Mouse (Mus musculus): Measurements from ENCODE around the gene Epas1.
A peak's percentile ranks its signal among the peaks of the same experiment; 100 is the strongest.

The Epas1 gene

DNA sequence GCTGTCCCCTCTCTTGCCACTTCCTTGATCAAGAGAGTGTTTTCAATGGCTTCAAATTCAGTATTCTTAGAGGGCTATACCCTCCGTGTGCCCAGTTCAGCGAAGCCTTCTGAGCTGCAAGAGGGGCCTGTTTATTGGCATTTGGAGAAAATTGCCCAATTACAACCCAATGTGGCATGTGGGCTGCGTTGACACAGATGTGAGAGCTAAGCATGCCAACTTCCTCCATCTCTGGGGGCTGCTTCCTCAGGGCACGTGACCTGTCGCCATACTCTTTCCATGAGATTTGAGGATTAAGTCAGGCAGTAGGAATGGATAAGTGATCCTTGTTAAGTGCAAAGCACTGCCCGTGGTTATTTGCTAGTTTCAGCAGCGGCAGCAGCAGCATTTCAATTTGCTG, 34.3 kb downstream of the Epas1 start:
- DNase-seq (ENCODE audit: low read depth), result no peak

DNA sequence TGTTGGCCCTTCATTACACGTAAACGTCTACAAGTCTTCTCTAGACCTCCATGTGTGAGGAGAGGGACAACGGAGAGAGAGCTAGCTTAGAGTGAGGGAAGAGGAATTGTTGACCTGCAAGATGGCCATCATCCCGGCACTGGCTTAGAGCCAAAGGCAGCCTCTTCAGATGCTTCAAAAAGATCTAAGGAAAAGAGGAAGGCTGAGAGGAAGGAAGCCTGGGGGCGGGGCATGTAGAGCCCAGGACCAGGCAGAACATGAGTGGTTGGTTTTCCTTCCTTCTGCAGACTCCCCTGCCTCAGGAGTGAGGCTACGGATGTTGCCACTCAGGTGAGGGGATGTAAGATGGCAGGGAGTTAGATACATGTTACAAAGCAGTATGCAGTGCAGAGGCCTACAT, 34.8 kb downstream of the Epas1 start:
- DNase-seq (ENCODE audit: low read depth), result no peak

DNA sequence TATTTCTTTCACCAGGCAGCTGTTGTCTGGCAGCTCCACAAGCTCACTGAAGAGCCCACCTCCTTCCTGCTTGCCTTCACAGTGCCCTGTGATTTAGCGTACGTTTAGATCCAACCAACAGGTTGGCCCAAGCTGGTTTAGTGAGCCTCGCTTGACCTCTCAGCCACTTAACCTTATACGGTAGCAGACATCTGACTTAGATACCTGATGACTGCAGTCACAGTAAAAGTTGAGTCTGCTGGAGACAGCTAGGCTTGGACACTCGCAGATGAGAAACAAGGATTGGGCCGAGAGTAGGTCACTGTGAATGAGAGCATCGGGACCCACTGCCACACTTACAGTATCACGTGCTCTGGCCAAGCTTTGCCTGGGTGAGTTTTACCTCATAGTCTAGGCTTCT, 38.4 kb downstream of the Epas1 start:
- DNase-seq (ENCODE audit: low read depth), result no peak

DNA sequence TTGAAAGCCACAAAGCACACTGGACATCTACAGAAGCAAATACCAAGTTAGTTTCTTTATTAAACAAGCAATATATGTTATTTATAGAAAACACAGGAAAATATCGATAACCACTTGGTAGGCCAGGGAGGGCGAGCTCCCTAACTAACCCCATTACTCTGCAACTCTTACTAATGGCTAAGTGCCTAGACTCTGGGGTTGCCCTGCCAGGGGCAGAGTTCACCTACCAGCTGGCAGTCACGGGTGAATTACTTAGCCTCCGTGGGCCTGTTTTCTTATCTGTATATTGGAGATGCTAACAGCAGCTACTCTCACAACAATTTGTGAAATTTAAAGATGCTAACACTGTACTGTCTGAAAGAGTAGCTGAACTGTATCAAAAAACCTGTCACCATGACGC, 42.3 kb downstream of the Epas1 start:
- DNase-seq (ENCODE audit: low read depth), result no peak

DNA sequence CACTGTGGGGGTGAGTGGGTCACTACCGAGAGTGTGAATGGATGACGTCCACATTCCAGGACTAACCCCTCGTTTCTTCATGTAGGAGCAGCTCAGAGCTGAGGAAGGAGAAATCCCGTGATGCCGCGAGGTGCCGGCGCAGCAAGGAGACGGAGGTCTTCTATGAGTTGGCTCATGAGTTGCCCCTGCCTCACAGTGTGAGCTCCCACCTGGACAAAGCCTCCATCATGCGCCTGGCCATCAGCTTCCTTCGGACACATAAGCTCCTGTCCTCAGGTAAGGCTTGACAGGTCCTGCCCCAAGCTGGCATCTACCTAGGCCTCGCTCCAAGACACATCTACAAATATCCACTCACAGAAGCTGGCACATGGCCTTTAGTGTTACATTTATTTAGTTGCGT, 43.5 kb downstream of the Epas1 start:
- DNase-seq (ENCODE audit: low read depth), result no peak

DNA sequence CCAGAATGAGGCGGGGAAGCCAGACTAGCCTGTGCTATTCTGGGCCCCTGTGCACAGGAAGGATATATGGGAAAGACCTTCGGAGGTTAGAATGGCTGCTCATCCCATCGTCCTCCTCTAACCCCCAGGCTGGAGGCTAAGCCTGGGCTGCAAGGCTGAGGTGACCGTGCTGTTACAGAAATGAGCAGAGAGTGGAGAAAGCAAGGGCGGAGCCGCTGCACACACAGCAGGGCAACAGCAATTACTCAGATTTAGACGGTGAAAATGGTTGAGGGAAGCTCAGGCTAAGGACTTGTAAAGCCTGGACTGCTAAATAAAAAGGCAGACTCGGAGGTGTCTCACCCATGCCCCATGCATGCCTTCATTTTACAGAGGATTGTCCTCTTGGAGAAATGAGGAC, 45.0 kb downstream of the Epas1 start:
- DNase-seq (ENCODE audit: low read depth), result no peak

DNA sequence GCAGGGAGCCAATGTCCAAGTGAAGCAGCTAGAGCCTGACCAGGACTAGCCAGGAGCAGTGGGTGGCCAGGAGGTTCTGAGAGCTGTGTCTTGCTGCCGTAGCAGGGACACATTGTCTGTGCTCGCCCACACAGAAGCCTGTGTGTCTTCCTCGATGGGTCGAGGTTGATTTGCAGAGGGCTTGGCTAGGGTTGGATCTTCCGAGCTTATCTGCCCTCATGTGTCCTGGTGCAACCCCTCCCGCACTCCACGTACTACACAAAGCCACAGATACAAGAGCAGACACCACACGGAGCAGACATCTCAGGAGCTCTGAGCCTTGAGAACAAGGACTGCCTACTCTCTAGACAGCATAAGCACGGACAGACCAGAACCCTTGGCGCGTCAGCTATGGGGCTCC, 45.5 kb downstream of the Epas1 start:
- DNase-seq (ENCODE audit: low read depth), result no peak

DNA sequence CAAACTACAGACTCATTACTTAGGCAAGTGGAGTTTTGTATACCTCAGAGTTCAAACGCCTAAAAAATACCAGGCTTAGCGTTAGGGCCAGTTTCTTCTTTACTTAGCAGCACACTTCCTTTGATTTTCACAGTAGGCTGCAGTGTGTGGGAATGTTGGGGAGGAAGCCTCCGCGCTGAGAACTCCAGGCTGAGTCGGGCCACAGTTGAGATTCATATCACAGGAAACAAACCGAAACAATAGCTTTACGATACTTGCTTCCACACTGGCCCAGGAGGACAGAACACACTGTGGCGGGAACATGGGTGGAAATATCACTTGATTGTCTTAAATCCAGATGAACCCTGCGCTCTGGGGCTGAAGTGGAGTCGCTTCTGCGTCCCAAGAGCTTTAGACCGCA, 47.0 kb downstream of the Epas1 start:
- no peak for DNase-seq (ENCODE audit: low read depth)

DNA sequence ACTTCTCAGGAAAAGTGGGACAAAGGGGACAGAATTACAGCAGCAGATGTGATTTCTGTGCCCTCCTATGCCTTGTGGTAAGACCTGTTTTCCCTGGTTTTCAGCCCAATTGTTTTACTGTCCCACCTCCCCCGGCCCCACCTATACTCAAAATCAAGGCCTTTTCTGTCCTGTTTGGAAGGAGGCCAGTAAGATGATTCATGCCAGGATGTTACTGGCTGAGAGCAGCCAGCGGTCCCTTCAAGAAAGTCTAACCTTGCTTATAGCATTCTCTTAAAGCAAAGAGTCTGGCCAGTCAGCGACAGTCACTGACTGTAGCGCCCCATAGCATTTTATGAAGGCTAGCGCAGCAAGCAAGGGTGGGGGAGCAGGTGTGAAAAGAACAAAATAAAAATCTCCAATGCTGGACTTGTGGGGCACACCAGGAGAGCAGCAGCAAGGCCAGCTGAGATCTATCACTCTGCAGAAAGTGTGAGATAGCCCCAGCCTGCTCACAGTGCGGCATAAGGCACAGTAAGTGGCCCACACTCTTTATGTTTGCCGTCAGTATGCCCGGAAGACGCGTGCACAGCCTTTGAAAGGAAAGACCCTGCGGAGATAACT, 47.8 kb downstream of the Epas1 start:
- no peak for DNase-seq (ENCODE audit: low read depth)

DNA sequence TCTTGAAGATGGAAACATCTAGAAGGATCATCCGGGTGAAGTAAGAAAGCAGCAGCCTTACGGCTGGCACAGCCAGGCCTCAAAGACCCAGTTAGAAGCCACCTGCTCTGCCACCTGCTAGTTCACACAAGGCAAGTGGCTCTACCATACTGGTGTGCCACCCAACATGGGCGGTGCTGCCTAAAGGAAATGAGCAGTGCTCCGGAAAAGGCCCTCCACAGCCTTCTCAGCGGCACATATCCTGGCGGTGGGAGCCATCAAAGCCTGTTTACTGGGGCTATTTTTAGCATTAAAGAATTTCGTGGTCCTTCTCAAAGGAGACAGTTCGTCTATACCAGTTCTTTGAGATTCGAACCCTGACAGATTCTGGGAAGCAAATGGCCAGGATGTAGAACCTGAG, 48.4 kb downstream of the Epas1 start:
- DNase-seq (ENCODE audit: low read depth), result no peak

DNA sequence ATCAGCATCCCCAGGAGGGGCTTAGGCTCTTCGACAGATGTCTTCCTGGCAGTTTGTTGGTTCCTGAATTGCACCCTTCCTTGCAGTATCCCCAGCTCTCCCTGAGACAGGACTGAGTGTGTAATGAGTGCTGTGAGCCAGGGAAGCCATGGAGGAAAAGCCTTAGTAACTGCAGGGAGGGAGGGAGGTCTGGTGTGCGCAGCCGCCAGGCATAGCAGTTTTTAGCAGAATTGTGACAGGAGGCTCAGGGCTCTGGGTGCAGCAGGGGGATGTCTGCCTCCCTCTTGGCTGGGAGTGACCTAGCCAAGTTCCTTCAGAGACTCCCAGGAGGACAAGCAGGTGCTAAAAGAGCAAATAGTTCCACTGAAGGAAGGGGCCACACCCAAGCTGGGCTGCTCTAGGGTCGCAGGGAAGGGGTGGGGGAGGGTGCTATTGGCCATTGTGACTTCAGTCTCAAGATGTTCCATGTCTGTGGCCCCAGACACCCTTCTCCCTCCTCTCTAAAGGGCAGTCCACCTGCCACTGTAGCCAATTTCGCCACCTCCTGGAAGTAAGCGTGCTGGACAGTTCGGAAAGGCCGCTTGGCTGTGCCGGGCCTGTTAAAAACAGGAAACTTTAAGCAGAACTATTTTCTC, 49.0 kb downstream of the Epas1 start:
- no peak for DNase-seq (ENCODE audit: low read depth)

DNA sequence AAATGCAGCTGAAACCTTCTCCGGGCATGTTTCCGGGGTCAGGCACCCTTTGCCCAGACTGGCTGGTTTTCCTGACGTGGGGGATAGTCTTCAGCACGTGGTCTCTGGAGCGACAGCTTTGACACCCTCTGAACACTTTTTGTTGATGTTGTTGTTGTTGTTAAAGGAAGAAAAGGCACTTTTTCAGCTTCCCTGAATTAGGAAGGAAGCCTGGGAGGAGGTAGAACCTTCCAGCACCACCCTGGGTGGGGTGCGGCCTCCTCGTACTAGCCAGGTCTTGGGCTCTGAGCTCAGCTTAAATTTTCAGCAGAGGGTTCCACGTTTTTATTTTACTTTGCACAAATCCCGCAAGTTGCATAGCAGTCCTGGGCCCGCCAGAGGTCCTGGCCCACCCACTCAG, 49.6 kb downstream of the Epas1 start:
- DNase-seq (ENCODE audit: low read depth), result no peak

DNA sequence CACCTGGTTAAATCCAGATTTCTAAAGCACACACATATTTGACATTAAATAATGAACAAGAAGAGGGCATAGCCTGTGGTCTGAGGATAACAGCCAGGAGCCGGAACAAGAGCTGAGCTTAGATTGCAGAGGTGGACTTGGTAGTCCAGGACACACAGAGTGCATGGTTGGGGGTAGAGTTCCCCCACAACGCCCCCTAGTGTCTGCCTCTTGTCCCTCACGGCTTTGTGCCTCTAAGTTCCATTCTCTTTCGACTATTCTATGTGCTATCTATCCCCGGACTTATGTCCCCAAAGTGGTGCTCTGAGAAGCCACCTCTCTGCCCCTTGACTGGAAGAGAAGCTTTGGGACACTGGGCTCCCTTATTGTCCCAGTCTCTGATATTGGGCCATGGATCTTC, 50.2 kb downstream of the Epas1 start:
- DNase-seq (ENCODE audit: low read depth), result no peak

DNA sequence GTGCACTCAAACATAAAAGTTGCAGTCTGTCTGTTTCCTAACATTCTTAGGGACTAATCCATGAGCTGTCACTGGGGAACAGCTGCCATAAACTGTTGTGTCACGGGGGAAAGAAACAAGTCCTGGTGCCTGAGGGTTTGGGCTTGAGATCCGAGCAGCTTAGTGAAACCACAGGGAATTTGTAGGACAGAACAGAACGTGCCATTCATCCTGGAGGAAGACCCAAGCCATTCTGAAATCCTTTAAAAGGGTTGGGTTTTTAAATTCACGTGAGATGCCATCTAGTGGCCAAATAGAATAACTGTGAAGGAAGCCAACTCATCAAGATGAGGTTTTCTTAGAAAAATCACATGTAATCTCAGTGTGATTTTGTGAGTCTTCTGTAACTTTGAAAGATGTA, 58.5 kb downstream of the Epas1 start:
- no peak for DNase-seq (ENCODE audit: low read depth)

DNA sequence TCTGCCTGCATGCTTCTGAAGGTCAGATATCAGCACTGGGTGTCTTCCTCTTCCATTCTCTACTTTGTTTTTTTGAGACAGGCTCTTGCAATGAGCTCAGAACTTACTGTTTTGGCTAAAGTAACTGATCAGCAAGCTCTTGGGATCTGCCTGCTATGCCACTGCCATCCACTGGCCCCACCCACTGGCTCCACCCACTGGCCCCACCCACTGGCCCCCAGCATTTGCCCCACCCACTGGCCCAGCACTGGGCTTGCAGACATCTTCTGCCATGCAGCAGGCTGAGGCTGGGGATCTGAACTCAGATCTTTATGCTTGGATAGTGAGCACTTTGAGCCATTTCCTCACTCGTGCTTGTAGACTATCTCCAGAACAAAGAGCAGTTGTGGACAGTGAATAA, 60.8 kb downstream of the Epas1 start:
- DNase-seq (ENCODE audit: low read depth), result peak; percentile 29

DNA sequence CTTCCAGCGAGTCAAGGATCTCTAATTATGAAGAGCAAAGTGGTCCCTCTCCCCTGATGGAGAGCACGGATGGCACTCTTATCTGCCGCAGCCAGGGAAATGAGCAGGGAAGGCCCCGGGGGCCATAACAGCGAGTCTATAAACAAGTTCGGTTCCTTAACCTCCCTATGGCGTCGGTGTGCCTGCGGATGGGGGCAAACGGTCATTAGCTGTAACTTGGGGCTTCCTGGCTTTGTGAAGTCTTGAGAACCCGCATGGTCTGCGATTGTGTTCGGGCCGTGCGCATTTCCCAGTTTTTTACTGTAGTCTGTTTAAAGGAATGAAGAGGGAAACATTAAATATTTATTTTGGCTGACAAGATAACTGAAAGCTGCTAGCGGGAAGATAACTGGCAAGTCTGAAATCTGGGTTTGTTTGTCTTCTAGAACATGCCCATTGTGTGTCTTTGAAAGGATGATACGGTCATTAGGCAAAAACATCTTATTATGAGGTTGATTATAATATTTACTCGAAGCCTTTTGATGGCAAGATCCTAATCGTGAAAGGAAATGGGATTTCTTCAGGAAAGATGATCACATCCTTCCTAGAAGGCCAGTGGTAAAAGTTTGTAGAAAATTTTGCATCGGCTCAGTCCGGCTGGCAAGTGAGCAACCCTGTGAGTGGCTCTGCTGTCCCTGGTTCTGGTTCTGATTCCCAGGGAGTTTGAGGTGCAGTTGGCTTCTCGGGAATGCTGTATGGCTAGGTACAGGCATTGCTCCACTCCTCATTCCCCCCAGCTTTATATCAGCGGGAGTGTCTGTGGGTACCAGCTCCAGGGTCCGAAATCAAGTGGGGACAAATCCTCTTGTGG, 61.7 kb downstream of the Epas1 start:
- DNase-seq (ENCODE audit: low read depth), result no peak

DNA sequence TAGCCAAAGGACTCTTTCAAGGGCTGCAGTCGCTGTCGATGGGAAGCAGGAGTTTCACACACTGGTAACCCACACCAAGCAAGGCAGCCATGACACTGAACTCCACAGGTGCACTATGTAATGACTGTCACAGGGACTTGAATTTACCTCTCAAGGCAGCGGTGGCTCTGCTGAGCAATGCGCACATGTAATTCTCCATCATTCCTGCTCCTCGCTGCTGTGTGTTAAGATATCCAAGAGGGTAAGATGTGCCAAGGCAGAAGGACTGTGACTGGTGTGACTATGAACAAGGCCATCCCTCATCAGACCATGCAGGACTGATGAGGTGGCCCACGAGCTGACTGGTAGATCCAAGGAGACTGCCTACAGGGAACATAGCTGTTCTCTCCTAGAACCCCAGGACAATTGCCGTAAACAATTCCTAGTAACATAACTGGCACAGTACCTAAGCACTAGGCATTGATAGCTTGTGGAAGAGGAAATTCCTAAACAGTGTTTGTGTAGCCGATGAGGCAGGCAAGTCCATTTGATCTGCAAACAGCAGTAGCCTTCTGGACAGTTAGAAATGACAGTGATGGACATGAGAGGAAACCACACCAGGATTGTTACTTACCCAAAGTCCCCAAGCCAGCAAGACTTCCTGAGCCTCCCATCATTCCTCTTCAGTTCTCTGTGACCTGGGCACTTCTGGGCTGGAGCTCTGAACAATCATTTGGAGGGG, 68.7 kb downstream of the Epas1 start:
- DNase-seq (ENCODE audit: low read depth), result no peak

DNA sequence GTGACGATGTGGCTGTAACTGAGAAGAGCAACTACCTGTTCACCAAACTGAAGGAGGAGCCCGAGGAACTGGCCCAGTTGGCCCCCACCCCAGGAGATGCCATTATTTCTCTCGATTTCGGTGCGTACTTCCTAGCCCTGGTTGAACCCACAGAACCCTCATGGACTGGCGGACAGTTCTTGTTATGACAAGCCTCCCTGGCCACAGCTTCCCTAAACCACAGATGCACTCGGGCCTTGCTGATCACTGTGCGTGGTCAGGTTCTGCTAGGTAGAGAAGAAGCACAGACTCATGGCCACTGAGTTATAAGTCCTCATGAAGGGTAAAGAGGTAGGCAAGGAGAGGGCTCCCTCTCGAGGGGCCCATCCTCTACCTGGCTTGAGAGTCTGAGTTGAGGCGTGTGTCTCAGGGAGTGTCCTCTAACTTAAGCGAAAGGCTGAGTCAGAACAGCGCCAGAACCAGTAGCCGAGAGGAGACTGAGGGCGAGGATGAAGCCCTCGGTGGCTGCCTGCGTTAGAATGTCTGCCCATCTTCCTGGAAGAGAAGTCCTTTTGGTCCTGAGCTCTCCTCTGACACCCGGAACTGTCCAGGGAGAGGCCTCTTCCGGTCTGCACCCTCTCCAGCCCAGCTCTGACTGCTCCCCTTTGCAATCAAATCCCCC, 71.1 kb downstream of the Epas1 start:
- DNase-seq (ENCODE audit: low read depth), result no peak

DNA sequence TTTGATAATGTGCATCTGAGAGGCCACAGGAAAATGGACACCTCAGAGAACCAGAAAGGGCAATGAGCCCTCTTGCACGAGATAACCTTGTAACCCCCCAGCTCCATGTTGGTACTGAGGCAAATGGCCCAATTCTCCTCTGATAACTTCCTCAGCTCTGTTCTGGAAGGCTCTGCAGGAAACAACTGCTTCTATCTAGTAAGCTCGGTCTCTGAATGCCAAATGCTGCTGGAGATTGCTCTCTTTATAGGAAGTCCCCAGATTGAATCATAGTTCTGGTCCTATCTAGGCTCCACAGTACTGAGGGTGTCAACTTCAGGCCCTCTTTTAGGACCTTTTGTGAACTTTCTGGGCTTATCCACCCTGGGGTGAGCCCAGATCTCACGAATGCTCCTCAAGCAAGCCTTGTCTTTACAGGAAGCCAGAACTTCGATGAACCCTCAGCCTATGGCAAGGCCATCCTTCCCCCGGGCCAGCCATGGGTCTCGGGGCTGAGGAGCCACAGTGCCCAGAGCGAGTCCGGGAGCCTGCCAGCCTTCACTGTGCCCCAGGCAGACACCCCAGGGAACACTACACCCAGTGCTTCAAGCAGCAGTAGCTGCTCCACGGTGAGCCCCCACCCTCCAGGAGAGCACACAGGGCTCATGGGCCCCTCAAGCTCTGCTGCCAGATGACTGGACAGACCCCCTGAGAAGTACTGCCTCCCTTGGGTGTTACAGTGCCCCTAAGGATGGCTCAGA, 71.8 kb downstream of the Epas1 start:
- no peak for DNase-seq (ENCODE audit: low read depth)

DNA sequence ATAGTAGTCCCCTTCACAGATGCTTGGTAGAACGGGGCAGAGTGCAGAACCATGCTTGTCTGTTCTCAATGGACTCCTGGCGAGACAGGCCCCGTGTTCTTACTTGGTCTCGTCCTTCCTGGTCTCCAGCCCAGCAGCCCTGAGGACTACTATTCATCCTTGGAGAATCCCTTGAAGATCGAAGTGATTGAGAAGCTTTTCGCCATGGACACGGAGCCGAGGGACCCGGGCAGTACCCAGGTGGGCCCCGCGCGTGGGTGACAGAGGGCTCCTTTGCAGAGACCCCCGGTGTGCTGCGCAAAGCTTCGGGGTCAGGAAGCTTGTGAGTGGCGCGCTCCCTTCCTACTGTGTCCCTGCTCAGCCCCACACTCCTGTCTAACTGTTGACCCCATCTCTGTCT, 72.9 kb downstream of the Epas1 start:
- DNase-seq (ENCODE audit: low read depth), result no peak

DNA sequence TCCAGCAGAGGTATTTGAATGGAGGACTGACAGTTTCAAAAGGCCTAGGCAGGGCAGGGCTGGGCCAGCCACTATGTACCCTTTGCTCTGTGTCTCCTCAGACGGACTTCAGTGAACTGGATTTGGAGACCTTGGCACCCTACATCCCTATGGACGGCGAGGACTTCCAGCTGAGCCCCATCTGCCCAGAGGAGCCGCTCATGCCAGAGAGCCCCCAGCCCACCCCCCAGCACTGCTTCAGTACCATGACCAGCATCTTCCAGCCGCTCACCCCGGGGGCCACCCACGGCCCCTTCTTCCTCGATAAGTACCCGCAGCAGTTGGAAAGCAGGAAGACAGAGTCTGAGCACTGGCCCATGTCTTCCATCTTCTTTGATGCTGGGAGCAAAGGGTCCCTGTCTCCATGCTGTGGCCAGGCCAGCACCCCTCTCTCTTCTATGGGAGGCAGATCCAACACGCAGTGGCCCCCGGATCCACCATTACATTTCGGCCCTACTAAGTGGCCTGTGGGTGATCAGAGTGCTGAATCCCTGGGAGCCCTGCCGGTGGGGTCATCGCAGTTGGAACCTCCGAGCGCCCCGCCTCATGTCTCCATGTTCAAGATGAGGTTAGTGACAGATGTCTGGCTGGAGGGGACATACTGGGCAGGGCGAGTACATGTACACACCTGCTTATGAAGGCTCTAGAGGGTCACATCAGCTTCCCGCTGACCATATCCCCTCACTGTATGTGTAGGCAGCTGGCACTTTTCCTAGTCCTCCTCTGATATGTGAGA, 74.1 kb downstream of the Epas1 start:
- no peak for DNase-seq (ENCODE audit: low read depth)
